Mouse (Mus musculus): ENCODE measurements around the gene Plxna4. TPM values are rescaled to one million over a fixed set of nuclear protein-coding genes. Genes with fewer than 3 reads are reported as not detected.

Plxna4 gene
- polyA plus RNA-seq, 1 experiment: 3.5 TPM

GRCm38 (mm10) chr6:32224007-32224703 is 363.8 kb downstream of the Plxna4 start:
- Histone ChIP-seq H3K27me3 (replicated peaks) (peaks cover 2% of the 10 kb centered on the region), H3K9me3 (no peaks in the 10 kb centered on the region), H3K4me1 (no peaks in the 10 kb centered on the region), H3K36me3 (replicated peaks; ENCODE audit: low read length) (peaks cover 70% of the 10 kb centered on the region), H3K4me3 (replicated peaks) (no peak overlapping the region)
- TF ChIP-seq FLI1 (IDR thresholded peaks at IDR 0.05; ENCODE audit: low read length): no peak
- TF ChIP-seq GATA1 (IDR thresholded peaks at IDR 0.05; ENCODE audit: borderline replicate concordance, low read length): no peak

- Histone ChIP-seq H3K36me3 (replicated peaks; ENCODE audit: low read length) (peaks cover 84% of the 10 kb centered on the region), H3K27me3 (replicated peaks) (peaks cover 4% of the 10 kb centered on the region), H3K4me1 (no peaks in the 10 kb centered on the region), H3K9me3 (no peaks in the 10 kb centered on the region), H3K4me3 (replicated peaks) (no peak overlapping the region)
- TF ChIP-seq FLI1 (IDR thresholded peaks at IDR 0.05; ENCODE audit: low read length) (no peak), GATA1 (IDR thresholded peaks at IDR 0.05; ENCODE audit: borderline replicate concordance, low read length) (no peak)
These were observed 367.2 kb downstream of the Plxna4 start for GRCm38 (mm10) chr6:32220765-32221164.

- Histone ChIP-seq H3K4me1 (no peaks in the 10 kb centered on the region), H3K36me3 (replicated peaks; ENCODE audit: low read length) (peaks cover 89% of the 10 kb centered on the region), H3K4me3 (replicated peaks) (no peak overlapping the region), H3K27me3 (replicated peaks) (peaks cover 5% of the 10 kb centered on the region), H3K9me3 (no peaks in the 10 kb centered on the region)
- TF ChIP-seq FLI1 (IDR thresholded peaks at IDR 0.05; ENCODE audit: low read length): no peak
- no peak for TF ChIP-seq GATA1 (IDR thresholded peaks at IDR 0.05; ENCODE audit: borderline replicate concordance, low read length)
These were observed 369.4 kb downstream of the Plxna4 start for GRCm38 (mm10) chr6:32218544-32218943.

- TF ChIP-seq FLI1 (IDR thresholded peaks at IDR 0.05; ENCODE audit: low read length) (no peak), GATA1 (IDR thresholded peaks at IDR 0.05; ENCODE audit: borderline replicate concordance, low read length) (no peak)
- Histone ChIP-seq H3K36me3 (replicated peaks; ENCODE audit: low read length) (peaks cover 89% of the 10 kb centered on the region), H3K4me3 (replicated peaks) (no peak overlapping the region), H3K4me1 (no peaks in the 10 kb centered on the region), H3K27me3 (replicated peaks) (peaks cover 5% of the 10 kb centered on the region), H3K9me3 (no peaks in the 10 kb centered on the region)
These were observed 375.6 kb downstream of the Plxna4 start for GRCm38 (mm10) chr6:32212439-32212838.

- peaks cover 4% of the 10 kb centered on the region for H3K27me3 ChIP-seq (replicated peaks)
- no peak overlapping the region for H3K4me3 ChIP-seq (replicated peaks)
- TF ChIP-seq FLI1 (IDR thresholded peaks at IDR 0.05; ENCODE audit: low read length): no peak
- no peak for TF ChIP-seq GATA1 (IDR thresholded peaks at IDR 0.05; ENCODE audit: borderline replicate concordance, low read length)
- H3K9me3 ChIP-seq: no peaks in the 10 kb centered on the region
- no peaks in the 10 kb centered on the region for H3K4me1 ChIP-seq
- peaks cover 81% of the 10 kb centered on the region for H3K36me3 ChIP-seq (replicated peaks; ENCODE audit: low read length)
These were observed 377.9 kb downstream of the Plxna4 start for GRCm38 (mm10) chr6:32210139-32210538.

GRCm38 (mm10) chr6:32208951-32209350 is 379.0 kb downstream of the Plxna4 start:
- H3K4me3 ChIP-seq (replicated peaks): no peak overlapping the region
- no peaks in the 10 kb centered on the region for H3K27me3 ChIP-seq (replicated peaks)
- H3K36me3 ChIP-seq (replicated peaks; ENCODE audit: low read length): peaks cover 82% of the 10 kb centered on the region
- no peaks in the 10 kb centered on the region for H3K9me3 ChIP-seq
- H3K4me1 ChIP-seq: no peaks in the 10 kb centered on the region
- TF ChIP-seq FLI1 (IDR thresholded peaks at IDR 0.05; ENCODE audit: low read length) (no peak), GATA1 (IDR thresholded peaks at IDR 0.05; ENCODE audit: borderline replicate concordance, low read length) (no peak)

GRCm38 (mm10) chr6:32204253-32204652 is 383.7 kb downstream of the Plxna4 start:
- Histone ChIP-seq H3K4me1 (no peaks in the 10 kb centered on the region), H3K36me3 (replicated peaks; ENCODE audit: low read length) (peaks cover 82% of the 10 kb centered on the region), H3K9me3 (no peaks in the 10 kb centered on the region), H3K27me3 (replicated peaks) (no peaks in the 10 kb centered on the region), H3K4me3 (replicated peaks) (no peak overlapping the region)
- TF ChIP-seq GATA1 (IDR thresholded peaks at IDR 0.05; ENCODE audit: borderline replicate concordance, low read length): no peak
- TF ChIP-seq FLI1 (IDR thresholded peaks at IDR 0.05; ENCODE audit: low read length): no peak

- H3K4me1 ChIP-seq: no peaks in the 10 kb centered on the region; the same call in 1 of the 2 replicates
- TF ChIP-seq GATA1 (IDR thresholded peaks at IDR 0.05; ENCODE audit: borderline replicate concordance, low read length) (no peak), FLI1 (IDR thresholded peaks at IDR 0.05; ENCODE audit: low read length) (no peak)
- no peaks in the 10 kb centered on the region for H3K27me3 ChIP-seq (replicated peaks)
- H3K9me3 ChIP-seq: no peaks in the 10 kb centered on the region
- no peak overlapping the region for H3K4me3 ChIP-seq (replicated peaks)
- peaks cover 82% of the 10 kb centered on the region for H3K36me3 ChIP-seq (replicated peaks; ENCODE audit: low read length)
These were observed 384.6 kb downstream of the Plxna4 start for GRCm38 (mm10) chr6:32203389-32203788.

GRCm38 (mm10) chr6:32202664-32203192 is 385.3 kb downstream of the Plxna4 start:
- TF ChIP-seq GATA1 (IDR thresholded peaks at IDR 0.05; ENCODE audit: borderline replicate concordance, low read length): no peak
- no peak for TF ChIP-seq FLI1 (IDR thresholded peaks at IDR 0.05; ENCODE audit: low read length)
- no peaks in the 10 kb centered on the region for H3K27me3 ChIP-seq (replicated peaks)
- H3K36me3 ChIP-seq (replicated peaks; ENCODE audit: low read length): peaks cover 86% of the 10 kb centered on the region

GRCm38 (mm10) chr6:32201506-32201905 is 386.5 kb downstream of the Plxna4 start:
- no peak for TF ChIP-seq FLI1 (IDR thresholded peaks at IDR 0.05; ENCODE audit: low read length)

More at GRCm38 (mm10) chr6:32202664-32203192, 385.3 kb downstream of the Plxna4 start:
- H3K9me3 ChIP-seq: no peaks in the 10 kb centered on the region
- no peak overlapping the region for H3K4me3 ChIP-seq (replicated peaks)
- H3K4me1 ChIP-seq: peaks cover 6% of the 10 kb centered on the region; the same call in 1 of the 2 replicates

More at GRCm38 (mm10) chr6:32201506-32201905, 386.5 kb downstream of the Plxna4 start:
- Histone ChIP-seq H3K4me3 (replicated peaks) (no peak overlapping the region), H3K36me3 (replicated peaks; ENCODE audit: low read length) (peaks cover 96% of the 10 kb centered on the region), H3K9me3 (no peaks in the 10 kb centered on the region), H3K27me3 (replicated peaks) (no peaks in the 10 kb centered on the region), H3K4me1 (peaks cover 12% of the 10 kb centered on the region)
